Mouse (Mus musculus): ENCODE measurements at regions not wholly inside any gene's neighbourhood (a gene's known extent, or its start where the extent isn't known, plus 50 kb on each side); places are given as distances from the start of the nearest gene placed in this dataset.

- TF ChIP-seq E2F4 (IDR thresholded peaks at IDR 0.05; ENCODE audit: borderline replicate concordance, low read depth, low read length) = no peak
- no peak for TF ChIP-seq ELF1 (IDR thresholded peaks at IDR 0.05; ENCODE audit: low read depth, low read length)
- no peak for TF ChIP-seq NELFE (IDR thresholded peaks at IDR 0.05; ENCODE audit: low read depth, low read length)
- no peak for TF ChIP-seq MYC (IDR thresholded peaks at IDR 0.05; ENCODE audit: low read depth, low read length)
- no peak for TF ChIP-seq MAZ (IDR thresholded peaks at IDR 0.05; ENCODE audit: low read depth, low read length)
- no peak for TF ChIP-seq UBTF (IDR thresholded peaks at IDR 0.05; ENCODE audit: borderline replicate concordance, insufficient read depth, low read depth, low read length)
- TF ChIP-seq GABPA (IDR thresholded peaks at IDR 0.05; ENCODE audit: low read depth, low read length) = no peak
- no peak for TF ChIP-seq ZKSCAN1 (IDR thresholded peaks at IDR 0.05; ENCODE audit: low read depth, low read length)
- TF ChIP-seq BHLHE40 (IDR thresholded peaks at IDR 0.05; ENCODE audit: borderline replicate concordance, low read depth, low read length) = no peak
- TF ChIP-seq SIN3A (IDR thresholded peaks at IDR 0.05; ENCODE audit: low read length) = no peak
- TF ChIP-seq MAX (IDR thresholded peaks at IDR 0.05; ENCODE audit: low read length) = no peak
- Histone ChIP-seq H3K9me3 (replicated peaks; ENCODE audit: insufficient read depth, low read length) (no peaks in the 10 kb centered on the region), H3K4me1 (ENCODE audit: control insufficient read depth in 1 of 2, insufficient read depth in 2 of 2, low read length in 2 of 2) (no peaks in the 10 kb centered on the region), H3K27ac (ENCODE audit: control insufficient read depth, low read depth, low read length) (no peak overlapping the region), H3K36me3 (ENCODE audit: control insufficient read depth in 1 of 2, insufficient read depth in 2 of 2, low read length in 2 of 2) (no peaks in the 10 kb centered on the region), H3K9ac (ENCODE audit: control insufficient read depth, low read depth, low read length, poor library complexity, severe bottlenecking) (no peak overlapping the region), H3K27me3 (ENCODE audit: control insufficient read depth in 1 of 2, insufficient read depth in 2 of 2, low read length in 2 of 2) (no peaks in the 10 kb centered on the region), H3K79me2 (ENCODE audit: control insufficient read depth, insufficient read depth, low read length, poor library complexity) (no peaks in the 10 kb centered on the region), H3K4me3 (ENCODE audit: control insufficient read depth in 1 of 2, insufficient read depth in 1 of 2, low read depth in 2 of 2, low read length in 2 of 2) (no peak overlapping the region)
- no peak for DNase-seq (ENCODE audit: low read depth, low spot score)
Observed at GRCm38 (mm10) chr10:70824461-70824860, 168.7 kb upstream of the Phyhipl start.

- Histone ChIP-seq H3K36me3 (ENCODE audit: control insufficient read depth in 1 of 2, insufficient read depth in 2 of 2, low read length in 2 of 2) (no peaks in the 10 kb centered on the region), H3K4me3 (ENCODE audit: control insufficient read depth in 1 of 2, insufficient read depth in 1 of 2, low read depth in 2 of 2, low read length in 2 of 2) (no peak overlapping the region), H3K9me3 (replicated peaks; ENCODE audit: insufficient read depth, low read length) (no peaks in the 10 kb centered on the region), H3K27me3 (ENCODE audit: control insufficient read depth in 1 of 2, insufficient read depth in 2 of 2, low read length in 2 of 2) (no peaks in the 10 kb centered on the region), H3K79me2 (ENCODE audit: control insufficient read depth, insufficient read depth, low read length, poor library complexity) (no peaks in the 10 kb centered on the region), H3K27ac (ENCODE audit: control insufficient read depth, low read depth, low read length) (no peak overlapping the region), H3K9ac (ENCODE audit: control insufficient read depth, low read depth, low read length, poor library complexity, severe bottlenecking) (no peak overlapping the region), H3K4me1 (ENCODE audit: control insufficient read depth in 1 of 2, insufficient read depth in 2 of 2, low read length in 2 of 2) (no peaks in the 10 kb centered on the region)
- no peak for TF ChIP-seq ZNF384 (IDR thresholded peaks at IDR 0.05; ENCODE audit: low read depth, low read length)
- TF ChIP-seq MAZ (IDR thresholded peaks at IDR 0.05; ENCODE audit: low read depth, low read length) = no peak
- no peak for TF ChIP-seq NELFE (IDR thresholded peaks at IDR 0.05; ENCODE audit: low read depth, low read length)
- no peak for TF ChIP-seq POLR2A (IDR thresholded peaks at IDR 0.05; ENCODE audit: control insufficient read depth in 1 of 2, insufficient read depth in 1 of 2, low read depth in 1 of 2, low read length in 2 of 2, poor library complexity in 1 of 2)
- TF ChIP-seq CTCF (IDR thresholded peaks at IDR 0.05 in 2 of 3, conservative IDR thresholded peaks at IDR 0.05 in 1 of 3; ENCODE audit: control insufficient read depth in 1 of 3, insufficient read depth in 1 of 3, low read depth in 2 of 3, low read length in 3 of 3, poor library complexity in 1 of 3, severe bottlenecking in 1 of 3) = no peak
- TF ChIP-seq MYB (IDR thresholded peaks at IDR 0.05; ENCODE audit: low read depth, low read length) = no peak
- TF ChIP-seq ELF1 (IDR thresholded peaks at IDR 0.05; ENCODE audit: low read depth, low read length) = no peak
- TF ChIP-seq EP300 (IDR thresholded peaks at IDR 0.05; ENCODE audit: low read depth in 1 of 2, low read length in 2 of 2) = no peak
- no peak for TF ChIP-seq ZC3H11A (IDR thresholded peaks at IDR 0.05; ENCODE audit: low read depth, low read length)
- TF ChIP-seq ETS1 (IDR thresholded peaks at IDR 0.05; ENCODE audit: low read depth, low read length) = no peak
- TF ChIP-seq TCF12 (IDR thresholded peaks at IDR 0.05; ENCODE audit: low read depth, low read length) = no peak
- TF ChIP-seq GABPA (IDR thresholded peaks at IDR 0.05; ENCODE audit: low read depth, low read length) = no peak
- TF ChIP-seq SMC3 (IDR thresholded peaks at IDR 0.05; ENCODE audit: low read depth, low read length) = no peak
- no peak for TF ChIP-seq KAT2A (conservative IDR thresholded peaks at IDR 0.05; ENCODE audit: low read depth, low read length)
- DNase-seq (ENCODE audit: low read depth, low spot score) = no peak
Observed at GRCm38 (mm10) chr10:70819951-70820350, 164.2 kb upstream of the Phyhipl start.

Measured in MEL (cell line).